Mouse (Mus musculus): ENCODE results near the gene Pdzd2. TPM values are rescaled to one million over a fixed set of nuclear protein-coding genes. Genes with fewer than 3 reads are reported as not detected.

Pdzd2 gene
- total and polyA plus RNA-seq, 2 experiments from 2014 or later: 15.9 to 40.6 TPM

- Histone ChIP-seq H3K27me3 (ENCODE audit: insufficient read depth, low read length) (no peaks in the 10 kb centered on the region), H3K27ac (no peak overlapping the region), H3K4me1 (ENCODE audit: insufficient read depth, low read length) (no peaks in the 10 kb centered on the region), H3K4me3 (ENCODE audit: low read length) (no peak overlapping the region), H3K9ac (replicated peaks; ENCODE audit: low read length) (no peak overlapping the region), H3K4me2 (ENCODE audit: low read depth, low read length) (no peak overlapping the region), H3K36me3 (ENCODE audit: insufficient read depth, low read length) (peaks cover 18% of the 10 kb centered on the region; the same call in 1 of the 2 replicates), H3K9me3 (ENCODE audit: low read length) (no peaks in the 10 kb centered on the region)
- WGBS: 82% methylated on average over 3 of the region's 3 CpGs
- DNase-seq (ENCODE audit: low spot score) (no peak), ATAC-seq (no peak)
- TF ChIP-seq CTCF (IDR thresholded peaks at IDR 0.05; ENCODE audit: low read depth): no peak
Observed at GRCm38 (mm10) chr15:12348950-12349349, 390.8 kb downstream of the Pdzd2 start.

GRCm38 (mm10) chr15:12346916-12347315 is 392.8 kb downstream of the Pdzd2 start:
- no peaks in the 10 kb centered on the region for H3K27me3 ChIP-seq (ENCODE audit: insufficient read depth, low read length)
- no peak for ATAC-seq
- DNase-seq (ENCODE audit: low spot score): no peak
- no peak overlapping the region for H3K27ac ChIP-seq
- no peaks in the 10 kb centered on the region for H3K9me3 ChIP-seq (ENCODE audit: low read length)
- 99% methylated on average over 3 of the region's 3 CpGs for WGBS
- no peak overlapping the region for H3K4me3 ChIP-seq (ENCODE audit: low read length)
- no peaks in the 10 kb centered on the region for H3K4me1 ChIP-seq (ENCODE audit: insufficient read depth, low read length)
- no peak for TF ChIP-seq CTCF (IDR thresholded peaks at IDR 0.05; ENCODE audit: low read depth)
- H3K9ac ChIP-seq (replicated peaks; ENCODE audit: low read length): no peak overlapping the region
- no peak overlapping the region for H3K4me2 ChIP-seq (ENCODE audit: low read depth, low read length)
- H3K36me3 ChIP-seq (ENCODE audit: insufficient read depth, low read length): peaks cover 14% of the 10 kb centered on the region; the same call in 1 of the 2 replicates

DNA sequence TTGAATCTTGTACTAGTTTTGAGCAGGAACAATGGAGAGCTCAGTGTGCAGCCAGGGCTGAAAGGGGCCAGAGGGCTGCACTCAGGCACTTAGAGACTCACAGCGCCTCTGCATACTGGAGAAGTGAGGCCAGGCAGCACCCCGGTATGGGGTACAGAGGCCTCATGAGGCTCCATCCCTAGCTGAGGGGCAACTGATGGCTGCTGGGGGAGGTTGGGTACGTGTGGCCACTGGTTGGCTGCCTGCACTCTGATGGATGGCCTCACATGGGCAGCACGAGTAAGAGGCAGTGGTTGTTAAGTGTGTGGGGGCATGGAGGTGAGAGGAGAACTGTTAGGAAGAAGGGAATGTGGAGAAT is 398.3 kb downstream of the Pdzd2 start:
- no peaks in the 10 kb centered on the region for H3K27me3 ChIP-seq (ENCODE audit: insufficient read depth, low read length)
- no peak overlapping the region for H3K4me2 ChIP-seq (ENCODE audit: low read depth, low read length)
- no peak for DNase-seq (ENCODE audit: low spot score)
- no peak for TF ChIP-seq CTCF (IDR thresholded peaks at IDR 0.05; ENCODE audit: low read depth)
- H3K4me3 ChIP-seq (ENCODE audit: low read length): no peak overlapping the region
- H3K27ac ChIP-seq: no peak overlapping the region
- H3K36me3 ChIP-seq (ENCODE audit: insufficient read depth, low read length): peaks cover 5% of the 10 kb centered on the region; the same call in 1 of the 2 replicates
- H3K9ac ChIP-seq (replicated peaks; ENCODE audit: low read length): no peak overlapping the region
- no peaks in the 10 kb centered on the region for H3K9me3 ChIP-seq (ENCODE audit: low read length)
- 19% methylated on average over 4 of the region's 4 CpGs for whole genome bisulfite sequencing
- H3K4me1 ChIP-seq (ENCODE audit: insufficient read depth, low read length): peaks cover 3% of the 10 kb centered on the region; the same call in 1 of the 2 replicates
- ATAC-seq: peak; percentile 59; the same call in 1 of the 2 replicates

DNA sequence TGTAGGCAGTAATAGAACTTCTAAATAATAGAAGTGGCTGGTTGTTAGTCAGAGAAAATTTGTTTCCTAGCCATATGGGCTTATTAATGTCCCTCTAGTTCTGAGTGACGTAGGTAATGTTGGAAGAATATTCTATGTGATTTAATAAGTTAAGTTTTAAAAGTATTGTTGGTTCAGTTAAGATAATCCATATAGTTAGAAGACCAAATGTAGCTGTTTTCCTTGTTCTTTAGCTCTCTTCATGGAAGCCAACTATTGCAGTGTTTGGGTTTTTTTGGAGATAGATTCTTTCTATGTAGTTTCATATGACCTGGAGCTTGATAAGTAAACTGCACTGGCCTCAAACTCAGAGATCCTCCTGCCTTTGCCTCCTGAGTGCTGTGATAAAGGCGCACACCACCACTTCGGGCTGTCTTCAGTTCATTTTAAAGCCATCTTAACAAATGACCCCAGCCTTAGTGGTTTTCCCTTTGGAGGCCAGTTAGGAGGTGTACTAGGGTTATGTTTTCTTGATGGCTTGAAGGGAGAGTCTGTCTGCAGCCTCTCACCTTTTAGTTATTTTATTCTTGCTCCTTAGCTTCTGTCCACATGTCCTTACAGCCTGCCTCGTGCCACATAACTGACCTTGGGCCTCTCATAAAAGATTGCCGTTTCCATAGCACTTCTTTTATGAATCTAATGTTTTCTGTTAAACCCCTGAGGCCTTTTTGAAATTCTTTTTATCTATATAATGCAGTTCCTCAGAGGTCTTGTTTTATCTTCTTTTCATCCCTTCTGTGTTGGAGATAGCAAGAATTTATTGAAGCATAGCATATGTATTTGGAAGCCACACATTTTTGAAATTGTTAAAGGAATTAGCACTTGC is 399.0 kb downstream of the Pdzd2 start:
- peaks cover 3% of the 10 kb centered on the region; the same call in 1 of the 2 replicates for H3K4me1 ChIP-seq (ENCODE audit: insufficient read depth, low read length)
- H3K36me3 ChIP-seq (ENCODE audit: insufficient read depth, low read length): peaks cover 5% of the 10 kb centered on the region; the same call in 1 of the 2 replicates
- no peaks in the 10 kb centered on the region for H3K9me3 ChIP-seq (ENCODE audit: low read length)
- no peak for ATAC-seq
- WGBS: 36% methylated on average over 5 of the region's 5 CpGs
- DNase-seq (ENCODE audit: low spot score): no peak
- no peak overlapping the region for H3K4me2 ChIP-seq (ENCODE audit: low read depth, low read length)
- H3K27ac ChIP-seq: no peak overlapping the region
- H3K9ac ChIP-seq (replicated peaks; ENCODE audit: low read length): no peak overlapping the region
- no peaks in the 10 kb centered on the region for H3K27me3 ChIP-seq (ENCODE audit: insufficient read depth, low read length)
- TF ChIP-seq CTCF (IDR thresholded peaks at IDR 0.05; ENCODE audit: low read depth): no peak
- no peak overlapping the region for H3K4me3 ChIP-seq (ENCODE audit: low read length)

- Histone ChIP-seq H3K9me3 (ENCODE audit: low read length) (no peaks in the 10 kb centered on the region), H3K27me3 (ENCODE audit: insufficient read depth, low read length) (no peaks in the 10 kb centered on the region), H3K4me2 (ENCODE audit: low read depth, low read length) (no peak overlapping the region), H3K36me3 (ENCODE audit: insufficient read depth, low read length) (no peaks in the 10 kb centered on the region), H3K27ac (no peak overlapping the region), H3K9ac (replicated peaks; ENCODE audit: low read length) (no peak overlapping the region), H3K4me1 (ENCODE audit: insufficient read depth, low read length) (peaks cover 3% of the 10 kb centered on the region; the same call in 1 of the 2 replicates), H3K4me3 (ENCODE audit: low read length) (no peak overlapping the region)
- WGBS: 58% methylated on average over 3 of the region's 3 CpGs
- ATAC-seq (no peak), DNase-seq (ENCODE audit: low spot score) (no peak)
- TF ChIP-seq CTCF (IDR thresholded peaks at IDR 0.05; ENCODE audit: low read depth): no peak
Observed at GRCm38 (mm10) chr15:12337779-12338137, 402.0 kb downstream of the Pdzd2 start.

GRCm38 (mm10) chr15:12337030-12337778 is 402.5 kb downstream of the Pdzd2 start:
- H3K27me3 ChIP-seq (ENCODE audit: insufficient read depth, low read length): no peaks in the 10 kb centered on the region
- 87% methylated on average over 4 of the region's 4 CpGs for WGBS
- TF ChIP-seq CTCF (IDR thresholded peaks at IDR 0.05; ENCODE audit: low read depth): no peak

More at GRCm38 (mm10) chr15:12337030-12337778, 402.5 kb downstream of the Pdzd2 start:
- ATAC-seq: no peak
- no peak overlapping the region for H3K4me3 ChIP-seq (ENCODE audit: low read length)
- peaks cover 3% of the 10 kb centered on the region; the same call in 1 of the 2 replicates for H3K4me1 ChIP-seq (ENCODE audit: insufficient read depth, low read length)
- H3K27ac ChIP-seq: no peak overlapping the region
- DNase-seq (ENCODE audit: low spot score): no peak
- H3K4me2 ChIP-seq (ENCODE audit: low read depth, low read length): no peak overlapping the region
- H3K36me3 ChIP-seq (ENCODE audit: insufficient read depth, low read length): no peaks in the 10 kb centered on the region
- no peaks in the 10 kb centered on the region for H3K9me3 ChIP-seq (ENCODE audit: low read length)
- H3K9ac ChIP-seq (replicated peaks; ENCODE audit: low read length): no peak overlapping the region
